Mouse (Mus musculus): ENCODE results near the gene Atoh1.

Atoh1 gene

GRCm38 (mm10) chr6:64728499-64729198 lies at the start of gene Atoh1:
Atoh1 (plus strand) TSS chr6:64729125.
- DNase-seq: no peak

- DNase-seq: peak; percentile 28 to 31
Measured at GRCm38 (mm10) chr6:64683974-64684373, 45.0 kb upstream of the Atoh1 start.

GRCm38 (mm10) chr6:64684973-64685372 lies 44.0 kb upstream of the Atoh1 start:
- no peak for DNase-seq

- no peak for DNase-seq
Measured at GRCm38 (mm10) chr6:64688181-64688944, 40.6 kb upstream of the Atoh1 start.

GRCm38 (mm10) chr6:64694688-64695087 lies 34.2 kb upstream of the Atoh1 start:
- DNase-seq: no peak

- DNase-seq: no peak
Measured at GRCm38 (mm10) chr6:64703659-64704058, 25.3 kb upstream of the Atoh1 start.

- peak in 1 of 2 experiments; percentile 7 for DNase-seq
Measured at GRCm38 (mm10) chr6:64727751-64728403, 1.0 kb upstream of the Atoh1 start.

GRCm38 (mm10) chr6:64729231-64730011 lies 496 bp downstream of the Atoh1 start:
- DNase-seq: peak; percentile 3 to 19

- no peak for DNase-seq
Measured at GRCm38 (mm10) chr6:64730030-64730429, 1.1 kb downstream of the Atoh1 start.

- DNase-seq: no peak
Measured at GRCm38 (mm10) chr6:64730506-64731020, 1.6 kb downstream of the Atoh1 start.

- DNase-seq: no peak
Measured at GRCm38 (mm10) chr6:64731126-64731525, 2.2 kb downstream of the Atoh1 start.

GRCm38 (mm10) chr6:64731621-64732320 lies 2.8 kb downstream of the Atoh1 start:
- DNase-seq: no peak

GRCm38 (mm10) chr6:64733311-64733710 lies 4.4 kb downstream of the Atoh1 start:
- DNase-seq: no peak

- peak in 1 of 2 experiments; percentile 9 for DNase-seq
Measured at GRCm38 (mm10) chr6:64734441-64735320, 5.8 kb downstream of the Atoh1 start.

- DNase-seq: no peak
Measured at GRCm38 (mm10) chr6:64736317-64736716, 7.4 kb downstream of the Atoh1 start.

- DNase-seq: no peak
Measured at GRCm38 (mm10) chr6:64742915-64743489, 14.1 kb downstream of the Atoh1 start.

GRCm38 (mm10) chr6:64754515-64754914 lies 25.6 kb downstream of the Atoh1 start:
- no peak for DNase-seq

- no peak for DNase-seq
Measured at GRCm38 (mm10) chr6:64763901-64764300, 35.0 kb downstream of the Atoh1 start.

GRCm38 (mm10) chr6:64773430-64773829 lies 44.5 kb downstream of the Atoh1 start:
- DNase-seq: no peak

Measured in cerebellum, adult 18-20 months (tissue).